Mouse (Mus musculus): Measurements from ENCODE around the gene Sytl1. TPM values are rescaled to one million over a fixed set of nuclear protein-coding genes. Genes with fewer than 3 reads are reported as not detected.

Sytl1 gene
- polyA plus RNA-seq (2012): 19.2 TPM in 2 replicates

DNA sequence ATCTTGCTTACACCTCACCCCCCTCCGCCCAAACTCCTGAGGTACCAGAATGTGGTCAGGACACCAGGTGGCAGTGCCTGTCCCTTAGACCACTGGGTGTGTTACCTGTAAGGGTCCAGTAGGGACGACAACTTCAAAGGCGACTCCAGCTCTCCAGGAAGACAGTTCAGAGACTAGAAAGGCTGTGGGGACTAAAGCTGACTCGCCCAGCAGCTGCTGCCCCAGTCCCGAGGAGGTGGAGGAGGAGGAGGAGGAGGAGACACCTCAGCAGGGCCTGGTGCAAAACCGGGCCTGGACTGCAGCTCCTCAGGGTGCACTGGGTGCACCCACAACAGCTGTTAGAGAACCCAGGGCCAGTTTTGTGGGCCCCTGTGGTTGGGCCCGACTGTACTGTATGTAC is at the start of gene Sytl1:
TSS of gene Sytl1 (minus strand) at position 232 of the 400 bp plus-strand sequence.

DNA sequence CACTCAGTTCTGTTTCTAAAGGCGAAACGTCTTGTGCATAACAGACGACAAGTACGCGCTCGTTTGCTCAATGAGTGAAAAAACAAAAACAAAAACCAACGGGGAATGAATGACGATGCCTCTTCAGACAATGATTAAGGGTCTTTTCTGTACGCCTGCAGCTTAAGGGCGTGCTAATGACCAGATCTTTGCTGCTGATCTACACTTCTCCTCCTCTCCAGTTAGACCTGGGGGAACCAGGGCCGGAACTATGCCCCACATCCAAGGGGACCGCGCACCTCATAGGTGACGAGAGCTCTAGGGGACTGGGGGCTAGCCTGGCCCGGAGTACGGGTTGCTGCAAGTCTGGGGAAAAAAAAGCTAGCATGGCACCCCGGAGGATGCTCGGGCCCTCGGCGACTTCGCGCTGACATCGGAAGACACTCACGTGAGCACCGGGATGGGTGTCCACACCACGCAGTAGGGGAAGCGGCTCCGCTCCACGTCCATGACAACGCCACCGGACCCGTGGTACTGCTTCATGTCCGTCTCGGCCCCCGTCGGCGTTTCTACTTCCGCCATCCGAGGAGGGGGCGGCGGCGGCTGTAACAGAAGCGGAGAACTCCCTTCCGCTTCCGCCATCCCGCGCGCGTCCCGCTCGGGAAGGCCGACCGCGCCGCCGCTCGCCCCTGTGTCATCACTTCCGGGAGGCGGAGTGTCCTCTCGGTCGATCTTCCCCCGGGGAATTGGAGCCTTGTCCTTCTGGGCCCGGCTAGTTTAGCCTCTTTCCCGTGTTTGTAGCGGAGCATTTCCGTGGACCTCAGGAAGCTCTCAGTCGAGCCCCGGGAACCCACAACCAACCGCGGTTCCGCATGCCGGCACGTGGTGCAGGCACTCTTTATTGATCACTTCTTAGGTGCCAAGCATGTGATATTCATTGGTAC is 14.5 kb upstream of the Sytl1 start, which contains the start of gene Tmem222:
TSS of gene Tmem222 (minus strand) at position 689 of the 923 bp plus-strand sequence.

DNA sequence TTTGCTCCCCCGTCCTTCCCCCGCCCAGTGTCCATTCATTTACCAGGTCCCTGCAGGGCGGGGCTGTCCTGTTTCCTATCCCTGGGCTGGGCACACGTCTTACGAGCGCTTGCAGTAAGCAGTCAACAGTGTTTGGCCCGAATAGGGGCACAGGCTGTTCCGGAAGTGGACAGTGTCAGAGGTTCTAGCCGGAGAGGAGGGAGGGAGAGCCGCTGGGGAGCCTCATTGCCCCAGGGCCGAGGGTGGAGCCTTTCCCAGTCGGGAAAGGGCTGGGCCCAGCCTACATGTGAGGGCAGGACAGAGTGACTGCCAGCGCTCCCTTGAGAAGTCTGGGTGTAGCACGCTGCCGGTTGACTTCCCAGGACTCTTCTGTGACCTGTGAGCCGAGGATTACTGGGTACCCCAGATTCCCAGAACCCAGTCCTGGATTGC is 22.4 kb downstream of the Sytl1 start, which contains the start of gene Map3k6:
TSS of gene Map3k6 (plus strand) at position 329 of the 432 bp plus-strand sequence.

DNA sequence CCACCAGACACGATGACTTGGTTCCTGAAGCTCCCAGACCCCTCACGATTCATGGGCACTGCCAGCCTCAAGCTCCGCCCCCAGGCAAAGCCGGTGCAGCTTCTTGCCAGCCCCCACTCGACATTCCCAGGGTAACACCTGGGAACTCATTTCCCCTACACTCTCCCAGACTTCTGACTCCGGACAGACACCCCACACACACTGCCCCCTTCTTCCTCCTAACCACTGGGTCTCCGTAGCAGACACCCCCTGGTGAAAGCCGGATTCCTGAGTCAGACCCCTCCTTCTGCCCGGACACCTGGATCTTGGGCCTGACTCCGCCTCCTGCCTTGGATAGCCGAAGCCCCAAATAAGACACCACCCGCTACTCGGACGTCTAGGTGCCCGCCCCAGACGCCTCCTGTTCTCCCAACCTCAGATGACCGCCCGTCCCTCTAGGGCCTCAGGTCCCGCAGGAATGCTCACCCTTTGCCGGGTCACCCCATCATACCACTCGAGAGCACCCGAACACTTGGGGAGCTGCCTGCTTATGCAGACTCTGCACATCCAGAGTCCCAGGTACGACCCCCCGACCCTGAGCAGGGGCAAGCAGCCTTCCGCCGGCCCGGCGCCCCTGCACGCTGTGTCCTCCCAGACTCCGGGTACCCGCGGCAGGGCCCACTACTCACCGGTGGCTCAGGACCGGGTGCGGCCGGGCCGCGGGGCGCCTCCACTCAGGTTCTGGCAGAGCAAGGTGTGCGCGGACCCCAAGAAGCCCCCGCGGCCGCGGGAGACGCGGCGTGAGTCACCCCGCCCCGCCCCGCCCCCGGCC is 51.0 kb downstream of the Sytl1 start, which contains the start of the genes Cd164l2 and Gpr3:
TSS of gene Cd164l2 (plus strand) at position 381 of the 811 bp plus-strand sequence.
TSS of gene Gpr3 (minus strand) at position 786 of the 811 bp plus-strand sequence.

Other genes with a start within 250 kb of the Sytl1 start
- 101 and 104 TPM in 2 replicates for gene Wasf2, start 132.6 kb downstream of the Sytl1 start, polyA plus RNA-seq (2012)
- gene Cd164l2, start 51.0 kb downstream of the Sytl1 start, polyA plus RNA-seq (2012): 0.18 and 1.2 TPM in 2 replicates
- 0.52 and 0.77 TPM in 2 replicates for gene Gpr3, start 50.6 kb downstream of the Sytl1 start, polyA plus RNA-seq (2012)
- 17.8 and 27.8 TPM in 2 replicates for gene Map3k6, start 22.3 kb downstream of the Sytl1 start, polyA plus RNA-seq (2012)
- gene Tmem222, start 14.7 kb upstream of the Sytl1 start, polyA plus RNA-seq (2012): 35.7 and 45.4 TPM in 2 replicates
- 97.5 and 98.3 TPM in 2 replicates for gene Wdtc1, start 90.4 kb upstream of the Sytl1 start, polyA plus RNA-seq (2012)
- 62.5 and 66.4 TPM in 2 replicates for gene Slc9a1, start 106.6 kb upstream of the Sytl1 start, polyA plus RNA-seq (2012)
- gene Tent5b, start 217.0 kb upstream of the Sytl1 start, polyA plus RNA-seq (2012): 0.05 and 0.10 TPM in 2 replicates
- gene Trnp1, start 235.4 kb upstream of the Sytl1 start, polyA plus RNA-seq (2012): 0.10 and 0.85 TPM in 2 replicates